Mouse (Mus musculus): ENCODE measurements at regions not wholly inside any gene's neighbourhood (a gene's known extent, or its start where the extent isn't known, plus 50 kb on each side); places are given as distances from the start of the nearest gene placed in this dataset.

GRCm38 (mm10) chr3:60281229-60281628 lies 191.4 kb upstream of the Mbnl1 start:
- TF ChIP-seq GATA1 (IDR thresholded peaks at IDR 0.05; ENCODE audit: low read length): no peak

- no peak for TF ChIP-seq GATA1 (IDR thresholded peaks at IDR 0.05; ENCODE audit: low read length)
Observed at GRCm38 (mm10) chr3:60281959-60282495, 190.6 kb upstream of the Mbnl1 start.

GRCm38 (mm10) chr3:60292142-60292541 lies 180.5 kb upstream of the Mbnl1 start:
- TF ChIP-seq GATA1 (IDR thresholded peaks at IDR 0.05; ENCODE audit: low read length): no peak

- no peak for TF ChIP-seq GATA1 (IDR thresholded peaks at IDR 0.05; ENCODE audit: low read length)
Observed at GRCm38 (mm10) chr3:60292940-60293339, 179.7 kb upstream of the Mbnl1 start.

GRCm38 (mm10) chr3:60305399-60305798 lies 167.2 kb upstream of the Mbnl1 start:
- no peak for TF ChIP-seq GATA1 (IDR thresholded peaks at IDR 0.05; ENCODE audit: low read length)

GRCm38 (mm10) chr3:60310402-60310801 lies 162.2 kb upstream of the Mbnl1 start:
- no peak for TF ChIP-seq GATA1 (IDR thresholded peaks at IDR 0.05; ENCODE audit: low read length)

GRCm38 (mm10) chr3:60311178-60311577 lies 161.5 kb upstream of the Mbnl1 start:
- TF ChIP-seq GATA1 (IDR thresholded peaks at IDR 0.05; ENCODE audit: low read length): no peak

- TF ChIP-seq GATA1 (IDR thresholded peaks at IDR 0.05; ENCODE audit: low read length): no peak
Observed at GRCm38 (mm10) chr3:60320213-60320936, 152.3 kb upstream of the Mbnl1 start.

GRCm38 (mm10) chr3:60323514-60323913 lies 149.1 kb upstream of the Mbnl1 start:
- TF ChIP-seq GATA1 (IDR thresholded peaks at IDR 0.05; ENCODE audit: low read length): no peak

GRCm38 (mm10) chr3:60324416-60324815 lies 148.2 kb upstream of the Mbnl1 start:
- TF ChIP-seq GATA1 (IDR thresholded peaks at IDR 0.05; ENCODE audit: low read length): no peak

- TF ChIP-seq GATA1 (IDR thresholded peaks at IDR 0.05; ENCODE audit: low read length): no peak
Observed at GRCm38 (mm10) chr3:60324969-60325368, 147.7 kb upstream of the Mbnl1 start.

- no peak for TF ChIP-seq GATA1 (IDR thresholded peaks at IDR 0.05; ENCODE audit: low read length)
Observed at GRCm38 (mm10) chr3:60332460-60332859, 140.2 kb upstream of the Mbnl1 start.

- no peak for TF ChIP-seq GATA1 (IDR thresholded peaks at IDR 0.05; ENCODE audit: low read length)
Observed at GRCm38 (mm10) chr3:60333669-60334068, 139.0 kb upstream of the Mbnl1 start.

GRCm38 (mm10) chr3:60334133-60334532 lies 138.5 kb upstream of the Mbnl1 start:
- TF ChIP-seq GATA1 (IDR thresholded peaks at IDR 0.05; ENCODE audit: low read length): no peak

- TF ChIP-seq GATA1 (IDR thresholded peaks at IDR 0.05; ENCODE audit: low read length): no peak
Observed at GRCm38 (mm10) chr3:60346390-60346789, 126.2 kb upstream of the Mbnl1 start.

GRCm38 (mm10) chr3:60347049-60347448 lies 125.6 kb upstream of the Mbnl1 start:
- no peak for TF ChIP-seq GATA1 (IDR thresholded peaks at IDR 0.05; ENCODE audit: low read length)
